Mouse (Mus musculus) layer of hippocampus, adult 9-10 months (tissue): Measurements from ENCODE around the gene Asb6.

Experiments
- DNase-seq: peaks from one replicate; pipeline ENCODE4 v3.0.0; 2022; ENCODE audit warnings: low spot score

Gene Asb6

GRCm38 (mm10) chr2:30833644-30834043 lies 3.5 kb upstream of the Asb6 start:
- DNase-seq = no peak

- DNase-seq = no peak
These were observed 818 bp downstream of the Asb6 start for GRCm38 (mm10) chr2:30829315-30829714.

- peak; percentile 83 for DNase-seq
These were observed 2.2 kb downstream of the Asb6 start for GRCm38 (mm10) chr2:30827749-30828475.

- DNase-seq = no peak
These were observed 3.0 kb downstream of the Asb6 start for GRCm38 (mm10) chr2:30826825-30827748.

GRCm38 (mm10) chr2:30823385-30824153 lies 6.6 kb downstream of the Asb6 start:
- no peak for DNase-seq

GRCm38 (mm10) chr2:30822460-30822859 lies 7.7 kb downstream of the Asb6 start:
- no peak for DNase-seq

GRCm38 (mm10) chr2:30821073-30821472 lies 9.1 kb downstream of the Asb6 start:
- DNase-seq = no peak

- no peak for DNase-seq
These were observed 10.3 kb downstream of the Asb6 start for GRCm38 (mm10) chr2:30819873-30820272.

GRCm38 (mm10) chr2:30816383-30816782 lies 13.8 kb downstream of the Asb6 start:
- DNase-seq = no peak

GRCm38 (mm10) chr2:30810573-30810972 lies 19.6 kb downstream of the Asb6 start:
- no peak for DNase-seq

GRCm38 (mm10) chr2:30809503-30809902 lies 20.6 kb downstream of the Asb6 start:
- DNase-seq = no peak

GRCm38 (mm10) chr2:30808296-30808655 lies 21.9 kb downstream of the Asb6 start:
- DNase-seq = no peak

- peak; percentile 97 for DNase-seq
These were observed 22.4 kb downstream of the Asb6 start, which contains the start of gene Ntmt1 for GRCm38 (mm10) chr2:30807648-30808295. Gene Ntmt1 (plus strand): TSS chr2:30807826.

- no peak for DNase-seq
These were observed 22.9 kb downstream of the Asb6 start for GRCm38 (mm10) chr2:30807147-30807647.

GRCm38 (mm10) chr2:30805983-30806382 lies 24.1 kb downstream of the Asb6 start:
- DNase-seq = no peak

- DNase-seq = no peak
These were observed 26.5 kb downstream of the Asb6 start, which contains the start of gene 1700001O22Rik for GRCm38 (mm10) chr2:30803604-30804003. Gene 1700001O22Rik (minus strand): TSS chr2:30803661.

- DNase-seq = no peak
These were observed 28.9 kb downstream of the Asb6 start for GRCm38 (mm10) chr2:30801067-30801852.

- no peak for DNase-seq
These were observed 29.5 kb downstream of the Asb6 start for GRCm38 (mm10) chr2:30800671-30801066.

- no peak for DNase-seq
These were observed 30.7 kb downstream of the Asb6 start for GRCm38 (mm10) chr2:30799456-30799855.

GRCm38 (mm10) chr2:30796382-30796781 lies 33.8 kb downstream of the Asb6 start:
- DNase-seq = peak; percentile 69

GRCm38 (mm10) chr2:30795889-30796275 lies 34.3 kb downstream of the Asb6 start:
- DNase-seq = no peak
